Mouse (Mus musculus): ENCODE data around the gene Pde8b. TPM values are rescaled to one million over a fixed set of nuclear protein-coding genes. Genes with fewer than 3 reads are reported as not detected.

Pde8b gene
- 46.6 and 48.8 TPM in 2 replicates for polyA plus RNA-seq (2012; rRNA removed)

- DNase-seq (ENCODE audit: extremely low spot score in 1 of 2, low spot score in 1 of 2) = peak; percentile 29 to 54
Observed at GRCm38 (mm10) chr13:95249511-95250456, at the start of gene Pde8b. Gene Pde8b, minus strand, starts transcription at chr13:95250336.

- DNase-seq (ENCODE audit: extremely low spot score in 1 of 2, low spot score in 1 of 2) = no peak
Observed at GRCm38 (mm10) chr13:95291983-95292382, 41.8 kb upstream of the Pde8b start.

GRCm38 (mm10) chr13:95288027-95288426, 37.9 kb upstream of the Pde8b start:
- DNase-seq (ENCODE audit: extremely low spot score in 1 of 2, low spot score in 1 of 2) = no peak

GRCm38 (mm10) chr13:95286989-95287388, 36.9 kb upstream of the Pde8b start:
- DNase-seq (ENCODE audit: extremely low spot score in 1 of 2, low spot score in 1 of 2) = peak; percentile 57 to 90

GRCm38 (mm10) chr13:95281740-95282673, 31.9 kb upstream of the Pde8b start:
- no peak for DNase-seq (ENCODE audit: extremely low spot score in 1 of 2, low spot score in 1 of 2)

- no peak for DNase-seq (ENCODE audit: extremely low spot score in 1 of 2, low spot score in 1 of 2)
Observed at GRCm38 (mm10) chr13:95278426-95279025, 28.4 kb upstream of the Pde8b start.

- no peak for DNase-seq (ENCODE audit: extremely low spot score in 1 of 2, low spot score in 1 of 2)
Observed at GRCm38 (mm10) chr13:95264691-95265090, 14.6 kb upstream of the Pde8b start.

GRCm38 (mm10) chr13:95260886-95261789, 11.0 kb upstream of the Pde8b start:
- no peak for DNase-seq (ENCODE audit: extremely low spot score in 1 of 2, low spot score in 1 of 2)

- DNase-seq (ENCODE audit: extremely low spot score in 1 of 2, low spot score in 1 of 2) = no peak
Observed at GRCm38 (mm10) chr13:95260391-95260790, 10.3 kb upstream of the Pde8b start.

GRCm38 (mm10) chr13:95257083-95257482, 6.9 kb upstream of the Pde8b start:
- no peak for DNase-seq (ENCODE audit: extremely low spot score in 1 of 2, low spot score in 1 of 2)

- no peak for DNase-seq (ENCODE audit: extremely low spot score in 1 of 2, low spot score in 1 of 2)
Observed at GRCm38 (mm10) chr13:95255083-95255482, 4.9 kb upstream of the Pde8b start.

- DNase-seq (ENCODE audit: extremely low spot score in 1 of 2, low spot score in 1 of 2) = no peak
Observed at GRCm38 (mm10) chr13:95243026-95243425, 7.1 kb downstream of the Pde8b start.

GRCm38 (mm10) chr13:95237488-95237887, 12.6 kb downstream of the Pde8b start:
- DNase-seq (ENCODE audit: extremely low spot score in 1 of 2, low spot score in 1 of 2) = no peak

- no peak for DNase-seq (ENCODE audit: extremely low spot score in 1 of 2, low spot score in 1 of 2)
Observed at GRCm38 (mm10) chr13:95235261-95235660, 14.9 kb downstream of the Pde8b start.

GRCm38 (mm10) chr13:95231366-95232138, 18.6 kb downstream of the Pde8b start:
- no peak for DNase-seq (ENCODE audit: extremely low spot score in 1 of 2, low spot score in 1 of 2)

GRCm38 (mm10) chr13:95230326-95230725, 19.8 kb downstream of the Pde8b start:
- DNase-seq (ENCODE audit: extremely low spot score in 1 of 2, low spot score in 1 of 2) = no peak

GRCm38 (mm10) chr13:95224491-95224890, 25.6 kb downstream of the Pde8b start:
- no peak for DNase-seq (ENCODE audit: extremely low spot score in 1 of 2, low spot score in 1 of 2)

- DNase-seq (ENCODE audit: extremely low spot score in 1 of 2, low spot score in 1 of 2) = peak in 1 of 2 experiments; percentile 28
Observed at GRCm38 (mm10) chr13:95223427-95223772, 26.7 kb downstream of the Pde8b start.

Measured in frontal cortex, adult 2 months (tissue).